Mouse (Mus musculus): ENCODE measurements around the gene Mrps35.

Gene Mrps35

GRCm38 (mm10) chr6:147042291-147043290 is at the start of gene Mrps35:
TSS of gene Mrps35 (plus strand) at chr6:147042764.
- DNase-seq (ENCODE audit: low read depth, low spot score): peak; percentile 91

DNA sequence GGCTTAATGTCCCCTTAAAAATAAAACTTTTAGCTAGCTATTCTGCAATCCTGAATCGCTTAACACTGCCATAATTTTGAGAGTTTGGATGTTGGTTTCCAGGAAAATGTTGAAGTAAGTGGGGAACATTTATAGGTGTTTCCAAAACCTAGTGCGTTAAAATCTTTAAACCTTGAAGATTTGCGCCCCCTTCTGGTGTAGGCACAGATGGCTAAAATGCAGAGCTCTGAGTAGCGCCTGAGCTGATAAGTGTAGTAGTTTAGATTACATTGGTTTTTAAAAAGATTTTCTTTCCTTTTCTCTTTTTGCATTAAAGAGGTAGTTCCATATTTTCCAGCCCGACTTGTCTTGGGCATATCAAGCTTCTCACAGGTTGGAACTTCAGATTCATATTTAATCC is 48.3 kb upstream of the Mrps35 start:
- peak; percentile 55 for DNase-seq (ENCODE audit: low read depth, low spot score)

DNA sequence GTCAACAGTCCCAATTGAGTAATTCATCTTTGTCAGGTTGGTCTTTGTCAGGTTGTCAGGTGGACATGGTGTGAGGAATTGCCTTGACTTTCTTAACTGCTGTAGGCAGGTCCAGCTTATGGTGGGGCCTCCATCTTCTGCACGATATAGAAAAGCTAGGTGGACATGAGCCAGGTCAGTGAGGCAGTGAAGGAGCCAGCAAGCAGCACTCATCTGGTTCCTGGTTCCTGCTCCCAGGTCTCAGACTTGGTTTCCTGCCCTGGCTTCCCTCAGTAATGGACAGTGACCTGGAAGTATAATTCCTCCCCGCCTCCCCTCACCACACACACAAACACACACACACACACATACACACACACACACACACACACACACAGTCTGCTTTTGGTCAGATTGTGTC is 47.2 kb upstream of the Mrps35 start:
- DNase-seq (ENCODE audit: low read depth, low spot score): no peak

DNA sequence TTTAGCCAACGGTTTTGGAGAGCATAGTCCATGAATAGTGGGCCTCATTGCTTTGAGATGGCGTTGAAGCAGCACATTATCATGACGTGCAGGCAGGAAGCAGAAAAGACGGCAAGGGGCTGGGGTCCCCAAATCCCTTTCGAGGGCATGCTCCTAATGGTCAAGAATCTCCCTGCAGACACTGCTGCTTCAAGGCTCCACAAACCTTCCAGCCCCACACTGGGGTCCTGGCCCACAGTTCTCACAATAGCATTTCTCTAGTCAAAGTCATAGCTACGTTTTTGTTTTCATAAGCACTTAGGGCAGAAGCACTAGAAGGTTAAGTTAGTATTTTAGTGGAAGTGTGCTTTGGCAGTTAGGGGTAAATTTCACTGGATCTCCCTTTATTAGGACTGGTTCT is 46.7 kb upstream of the Mrps35 start:
- no peak for DNase-seq (ENCODE audit: low read depth, low spot score)

- DNase-seq (ENCODE audit: low read depth, low spot score): no peak
Measured at GRCm38 (mm10) chr6:146997006-146997405, 45.6 kb upstream of the Mrps35 start.

DNA sequence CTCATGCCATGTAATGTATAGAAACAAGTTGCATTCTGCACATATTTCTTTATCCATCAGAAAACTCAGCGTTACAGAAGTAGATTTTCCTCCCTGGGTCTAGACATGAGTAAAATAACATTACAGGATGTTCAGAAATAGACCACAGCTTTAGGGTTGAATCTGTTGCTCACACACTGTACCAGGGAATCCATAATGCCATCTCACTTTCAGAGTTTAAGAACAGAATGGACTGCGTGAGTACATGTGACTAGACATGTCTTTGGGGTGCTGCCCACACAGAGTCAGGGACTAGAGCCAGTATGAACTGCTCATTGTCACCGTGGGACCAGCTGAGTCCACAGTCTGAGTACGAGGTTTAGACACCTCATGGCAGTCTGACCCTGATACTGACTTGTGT is 43.9 kb upstream of the Mrps35 start:
- DNase-seq (ENCODE audit: low read depth, low spot score): no peak

- no peak for DNase-seq (ENCODE audit: low read depth, low spot score)
Measured at GRCm38 (mm10) chr6:146999302-146999701, 43.3 kb upstream of the Mrps35 start.

DNA sequence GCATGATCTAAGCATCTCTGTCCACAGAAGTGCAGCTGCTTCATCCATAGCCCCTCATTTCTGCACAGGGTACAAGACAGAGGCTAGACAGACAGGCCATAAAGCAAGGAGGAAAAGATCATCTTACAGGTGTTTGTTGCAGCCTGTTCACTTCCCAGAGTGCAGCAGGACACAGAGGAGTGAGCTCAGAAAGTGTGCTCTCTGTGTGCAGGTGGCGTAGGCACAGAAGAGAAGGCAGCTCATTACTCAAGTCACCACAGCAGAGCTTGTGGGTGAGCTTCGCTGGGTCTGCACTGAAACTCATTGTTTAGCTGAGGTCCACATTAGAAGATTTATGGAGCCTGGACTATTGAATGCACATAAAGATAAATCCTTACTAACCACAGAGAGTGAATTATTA is 42.8 kb upstream of the Mrps35 start:
- DNase-seq (ENCODE audit: low read depth, low spot score): no peak

DNA sequence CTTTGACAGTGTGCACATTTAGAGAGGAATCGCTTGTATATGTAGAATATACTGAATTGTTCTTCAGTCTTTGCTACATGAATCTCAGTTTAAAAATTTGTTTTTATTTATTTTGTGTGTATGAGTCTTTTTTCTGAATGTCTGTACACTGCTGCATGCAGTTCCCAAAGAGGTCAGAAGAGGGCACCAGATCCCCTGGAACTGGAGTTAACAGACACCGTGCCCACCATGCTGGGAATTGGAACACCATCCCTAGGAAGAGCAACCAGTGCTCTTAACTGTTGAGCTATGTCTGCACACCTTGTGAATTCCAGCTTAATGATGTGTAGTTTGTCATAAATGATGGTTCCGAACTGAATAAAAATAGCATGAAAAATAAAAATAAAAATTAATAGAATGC is 34.4 kb upstream of the Mrps35 start:
- peak; percentile 62 for DNase-seq (ENCODE audit: low read depth, low spot score)

DNA sequence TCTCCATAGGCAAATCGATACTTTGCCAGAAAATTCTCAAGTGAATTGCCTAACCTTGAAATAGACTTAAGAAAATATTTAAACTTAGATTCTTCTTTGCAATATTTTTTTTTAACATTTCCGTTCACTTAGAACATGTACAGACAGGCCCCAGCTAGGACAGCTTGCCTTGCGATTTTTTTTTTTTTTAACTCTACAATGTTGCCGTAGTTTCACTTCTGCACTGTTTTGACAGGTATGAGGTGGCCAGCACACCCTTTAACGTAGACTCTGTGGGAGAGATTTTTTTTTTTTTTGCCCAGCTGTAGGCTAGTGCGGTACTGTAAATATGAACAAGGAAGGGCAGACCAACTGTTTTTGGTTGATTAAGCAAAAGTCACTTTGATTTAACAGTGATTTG is 32.2 kb upstream of the Mrps35 start:
- DNase-seq (ENCODE audit: low read depth, low spot score): peak; percentile 86

- peak; percentile 81 for DNase-seq (ENCODE audit: low read depth, low spot score)
Measured at GRCm38 (mm10) chr6:147010811-147011520, 31.6 kb upstream of the Mrps35 start.

DNA sequence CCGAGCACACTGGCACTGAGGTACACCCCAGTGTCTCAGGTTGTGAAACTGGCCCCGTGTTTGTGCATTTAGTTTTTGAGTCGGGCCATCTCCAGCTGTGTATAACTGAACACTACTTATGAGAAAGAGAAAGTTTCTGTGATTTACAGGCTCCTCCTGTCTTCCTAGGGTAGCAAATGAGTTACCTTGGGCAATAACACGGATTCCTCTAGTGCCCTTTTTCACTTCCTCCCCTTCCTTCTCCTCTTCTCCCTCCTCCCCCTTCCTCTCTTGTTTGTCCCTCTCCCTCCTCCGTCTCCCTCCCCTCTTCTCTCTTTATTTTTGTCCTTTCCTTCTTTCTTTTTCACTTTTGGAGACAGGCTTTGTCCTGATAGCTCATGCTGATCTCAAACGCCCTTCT is 31.0 kb upstream of the Mrps35 start:
- DNase-seq (ENCODE audit: low read depth, low spot score): no peak

- no peak for DNase-seq (ENCODE audit: low read depth, low spot score)
Measured at GRCm38 (mm10) chr6:147011977-147012376, 30.6 kb upstream of the Mrps35 start.

- DNase-seq (ENCODE audit: low read depth, low spot score): peak; percentile 37
Measured at GRCm38 (mm10) chr6:147013546-147013945, 29.0 kb upstream of the Mrps35 start.

- no peak for DNase-seq (ENCODE audit: low read depth, low spot score)
Measured at GRCm38 (mm10) chr6:147017906-147018305, 24.7 kb upstream of the Mrps35 start.

DNA sequence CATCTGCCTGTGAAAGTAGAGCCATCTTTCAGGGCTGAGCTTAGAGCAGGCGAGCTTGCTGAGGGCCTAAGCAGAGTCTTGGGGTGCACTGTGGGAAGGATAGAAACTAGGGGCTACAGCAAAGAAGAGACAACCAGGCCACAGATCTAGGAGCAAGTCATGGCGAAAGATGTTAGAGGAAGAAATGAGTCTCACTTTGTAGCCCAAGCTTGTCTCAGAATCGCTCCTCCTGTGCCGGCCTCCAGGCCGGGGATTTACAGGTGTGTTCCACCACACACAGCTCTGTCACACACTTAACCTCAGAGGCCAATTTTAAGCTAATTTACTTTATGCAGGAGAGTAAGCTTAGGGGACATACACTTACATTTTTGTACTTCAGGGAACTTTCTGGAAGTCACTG is 24.2 kb upstream of the Mrps35 start:
- no peak for DNase-seq (ENCODE audit: low read depth, low spot score)

- no peak for DNase-seq (ENCODE audit: low read depth, low spot score)
Measured at GRCm38 (mm10) chr6:147021181-147021580, 21.4 kb upstream of the Mrps35 start.

DNA sequence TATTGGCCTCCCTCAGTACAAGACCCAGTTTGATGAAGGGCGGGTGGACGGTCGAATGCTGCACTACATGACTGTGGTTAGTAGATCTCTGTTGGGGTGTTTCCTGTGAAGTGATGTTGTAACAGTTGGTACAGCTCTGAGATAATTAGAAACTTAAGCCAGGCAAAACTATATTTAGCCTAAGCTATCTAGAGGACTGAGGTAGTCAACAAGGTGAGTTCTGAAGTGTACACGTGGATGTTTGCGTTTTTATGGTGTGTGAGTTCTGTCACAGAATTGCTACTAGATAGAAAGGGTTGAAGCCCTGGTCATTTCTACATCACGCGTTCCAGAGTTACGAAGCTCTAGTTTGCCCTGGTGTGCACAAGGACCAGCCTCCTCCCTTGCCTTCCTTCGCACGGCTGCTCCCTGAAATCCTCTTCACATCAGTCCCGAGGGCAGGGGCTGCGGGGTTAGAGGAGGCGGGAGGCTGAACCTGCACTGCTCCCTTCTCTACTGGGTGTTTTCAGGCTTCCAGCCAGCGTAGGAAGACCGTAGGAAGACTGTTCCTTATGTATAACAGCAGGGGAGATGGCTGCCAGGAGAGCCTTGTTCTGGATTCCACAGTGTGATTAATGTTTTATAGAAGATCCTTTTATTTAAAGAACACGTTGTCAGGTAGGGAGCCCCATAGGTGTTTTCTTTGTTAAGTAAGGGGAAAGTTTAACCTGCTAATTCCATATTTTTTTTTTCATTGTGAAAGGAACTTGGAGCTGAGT is 20.0 kb upstream of the Mrps35 start:
- DNase-seq (ENCODE audit: low read depth, low spot score): no peak

GRCm38 (mm10) chr6:147023133-147023395 is 19.5 kb upstream of the Mrps35 start:
- no peak for DNase-seq (ENCODE audit: low read depth, low spot score)

DNA sequence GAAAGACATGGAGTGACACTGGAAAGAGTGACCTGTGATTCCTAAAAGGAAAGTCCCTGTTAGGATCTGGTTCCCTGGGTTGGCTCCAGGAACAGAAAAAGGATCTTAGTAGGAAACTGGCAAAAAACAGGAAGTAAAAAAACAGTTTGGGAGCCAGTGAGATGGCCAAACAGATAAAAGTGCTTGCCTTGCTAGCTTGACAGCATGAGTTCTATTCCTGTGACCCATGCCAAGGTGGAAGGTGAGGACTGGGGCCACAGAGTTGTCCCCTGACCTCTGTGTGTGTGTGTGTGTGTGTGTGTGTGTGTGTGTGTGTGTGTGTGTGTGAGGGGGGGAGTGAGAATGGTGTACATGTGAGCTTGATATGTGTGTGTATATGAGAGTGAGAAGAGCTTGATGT is 19.0 kb upstream of the Mrps35 start:
- no peak for DNase-seq (ENCODE audit: low read depth, low spot score)

- DNase-seq (ENCODE audit: low read depth, low spot score): no peak
Measured at GRCm38 (mm10) chr6:147024761-147025160, 17.8 kb upstream of the Mrps35 start.

- DNase-seq (ENCODE audit: low read depth, low spot score): no peak
Measured at GRCm38 (mm10) chr6:147028396-147028795, 14.2 kb upstream of the Mrps35 start.
